Mouse (Mus musculus) monocyte, adult 59 days (primary cell): ENCODE data around the gene Vmn1r21. TPM values are rescaled to one million over a fixed set of nuclear protein-coding genes. Genes with fewer than 3 reads are reported as not detected.

Experiments used
- total RNA-seq, 2 experiments: library from RNA; stranded (reverse); gene quantifications; one replicate each; pipeline ENCODE4 v1.2.4; 2023

The Vmn1r21 gene
- not detected for total RNA-seq

GRCm38 (mm10) chr6:57850286-57850685 lies at the start of gene Vmn1r21:
Vmn1r21 (minus strand) TSS chr6:57850343.

GRCm38 (mm10) chr6:57824422-57825258 lies 25.5 kb downstream of the Vmn1r21 start, which contains the start of gene Vopp1:
Vopp1 (minus strand) TSS chr6:57825159.

Other genes starting within 250 kb of the Vmn1r21 start
- 1 to 10 TPM; 5.0 to 5.9 TPM for gene Pyurf, start 158.3 kb downstream of the Vmn1r21 start, total RNA-seq
- gene Lancl2, start 147.8 kb downstream of the Vmn1r21 start, total RNA-seq, result 10 to 100 TPM; 11.4 to 13.4 TPM
- 10 to 100 TPM; 61.7 to 70.4 TPM for gene Vopp1, start 25.2 kb downstream of the Vmn1r21 start, total RNA-seq
- gene Vmn1r22, start 57.7 kb upstream of the Vmn1r21 start, total RNA-seq, result not detected
- gene Vmn1r23, start 76.5 kb upstream of the Vmn1r21 start, total RNA-seq, result not detected
- not detected for gene Vmn1r24, start 111.2 kb upstream of the Vmn1r21 start, total RNA-seq
- not detected for gene Vmn1r25, start 130.5 kb upstream of the Vmn1r21 start, total RNA-seq
- gene Vmn1r26, start 164.8 kb upstream of the Vmn1r21 start, total RNA-seq, result not detected